Mouse (Mus musculus) thymus, postnatal 4 days (tissue): ENCODE measurements around the gene Olfr1160.
"Not testable (repeated sequence)": the region's sequence is repeated elsewhere in the genome, so short reads cannot be mapped to it uniquely, and the experiment has no call there.

ENCODE experiments used
- DNase-seq: peaks from one replicate; pipeline ENCODE4 v3.0.0; 2021

The Olfr1160 gene

GRCm38 (mm10) chr2:88007515-88008318 is at the start of gene Olfr1160:
Olfr1160 (minus strand) TSS chr2:88008268.
- no peak for DNase-seq

- no peak for DNase-seq
Observed at GRCm38 (mm10) chr2:88051029-88051428, 43.0 kb upstream of the Olfr1160 start, which contains the start of gene Olfr1162. Olfr1162 (minus strand) TSS chr2:88051129.

- no peak for DNase-seq
Observed at GRCm38 (mm10) chr2:88037599-88037998, 29.5 kb upstream of the Olfr1160 start, which contains the start of gene Olfr73. Olfr73 (minus strand) TSS chr2:88037699.

GRCm38 (mm10) chr2:88022474-88022873 is 14.4 kb upstream of the Olfr1160 start, which contains the start of gene Olfr1161:
Olfr1161 (plus strand) TSS chr2:88022774.
- not testable (repeated sequence) for DNase-seq

- DNase-seq, result no peak
Observed at GRCm38 (mm10) chr2:87989813-87990212, 18.3 kb downstream of the Olfr1160 start, which contains the start of gene Olfr1158. Olfr1158 (plus strand) TSS chr2:87990113.

- DNase-seq, result no peak
Observed at GRCm38 (mm10) chr2:87974563-87974962, 33.5 kb downstream of the Olfr1160 start, which contains the start of gene Olfr74. Olfr74 (minus strand) TSS chr2:87974663.

GRCm38 (mm10) chr2:87968199-87968598 is 39.9 kb downstream of the Olfr1160 start, which contains the start of gene Olfr1157:
Olfr1157 (minus strand) TSS chr2:87968299.
- DNase-seq, result no peak

- DNase-seq, result no peak
Observed at GRCm38 (mm10) chr2:87953000-87953399, 55.1 kb downstream of the Olfr1160 start, which contains the start of gene Olfr1156. Olfr1156 (minus strand) TSS chr2:87953100.
